Mouse (Mus musculus): Measurements from ENCODE around the gene 5730522E02Rik. TPM values are rescaled to one million over a fixed set of nuclear protein-coding genes. Genes with fewer than 3 reads are reported as not detected.

5730522E02Rik gene
- polyA plus RNA-seq, 1 experiment, result not detected

DNA sequence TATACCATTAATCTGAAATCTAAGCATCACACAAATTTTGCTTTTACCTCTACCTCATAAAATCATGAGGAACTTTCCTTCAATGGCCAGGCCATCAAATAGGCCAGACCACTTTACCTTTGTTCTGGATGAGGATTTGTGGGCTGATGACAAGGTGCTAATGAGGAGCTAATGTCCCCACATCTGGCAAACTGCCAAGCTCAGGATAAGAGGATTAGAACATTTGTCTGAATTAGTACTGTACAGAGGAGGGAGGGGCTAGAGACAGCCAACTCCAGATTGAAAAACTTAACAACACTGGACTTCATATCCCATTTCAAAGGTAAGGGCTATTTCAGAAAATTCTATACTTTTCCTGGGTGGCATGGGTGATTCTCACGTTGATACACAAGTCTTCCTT is 101.9 kb downstream of the 5730522E02Rik start:
- no peaks in the 10 kb centered on the region for H3K27me3 ChIP-seq (ENCODE audit: control insufficient read depth, insufficient read depth, insufficient read length)
- no peak overlapping the region for H3K4me2 ChIP-seq (ENCODE audit: low read depth)
- H3K36me3 ChIP-seq (ENCODE audit: control insufficient read depth, insufficient read depth), result no peaks in the 10 kb centered on the region
- no peak overlapping the region for H3ac ChIP-seq (ENCODE audit: control insufficient read depth, insufficient read length)
- H3K79me2 ChIP-seq (ENCODE audit: control insufficient read depth, insufficient read depth), result no peaks in the 10 kb centered on the region
- no peak overlapping the region for H3K4me3 ChIP-seq
- no peak for TF ChIP-seq REST (IDR thresholded peaks at IDR 0.05; ENCODE audit: insufficient read depth, insufficient read length)
- no peak for TF ChIP-seq TCF12 (IDR thresholded peaks at IDR 0.05; ENCODE audit: insufficient read depth, poor library complexity, severe bottlenecking)
- TF ChIP-seq CEBPB (IDR thresholded peaks at IDR 0.05; ENCODE audit: insufficient read depth, poor library complexity, severe bottlenecking), result no peak
- no peak for TF ChIP-seq POLR2AphosphoS2 (IDR thresholded peaks at IDR 0.05; ENCODE audit: insufficient read length, low read depth)
- TF ChIP-seq E2F4 (IDR thresholded peaks at IDR 0.05; ENCODE audit: insufficient read depth), result no peak
- TF ChIP-seq TCF3 (IDR thresholded peaks at IDR 0.05; ENCODE audit: insufficient read length, low read depth), result no peak
- TF ChIP-seq SRF (IDR thresholded peaks at IDR 0.05; ENCODE audit: control insufficient read depth, insufficient read length, low read depth), result no peak
- no peak for TF ChIP-seq MYOD1 (IDR thresholded peaks at IDR 0.05; ENCODE audit: control insufficient read depth in 1 of 3, insufficient read length in 2 of 3, low read depth in 2 of 3)
- TF ChIP-seq MYOG (IDR thresholded peaks at IDR 0.05; ENCODE audit: control insufficient read depth in 1 of 3, insufficient read depth in 1 of 3, insufficient read length in 2 of 3, low read depth in 2 of 3), result no peak
- no peak for TF ChIP-seq USF1 (IDR thresholded peaks at IDR 0.05; ENCODE audit: low read depth)
- TF ChIP-seq MAX (IDR thresholded peaks at IDR 0.05; ENCODE audit: low read depth), result no peak

DNA sequence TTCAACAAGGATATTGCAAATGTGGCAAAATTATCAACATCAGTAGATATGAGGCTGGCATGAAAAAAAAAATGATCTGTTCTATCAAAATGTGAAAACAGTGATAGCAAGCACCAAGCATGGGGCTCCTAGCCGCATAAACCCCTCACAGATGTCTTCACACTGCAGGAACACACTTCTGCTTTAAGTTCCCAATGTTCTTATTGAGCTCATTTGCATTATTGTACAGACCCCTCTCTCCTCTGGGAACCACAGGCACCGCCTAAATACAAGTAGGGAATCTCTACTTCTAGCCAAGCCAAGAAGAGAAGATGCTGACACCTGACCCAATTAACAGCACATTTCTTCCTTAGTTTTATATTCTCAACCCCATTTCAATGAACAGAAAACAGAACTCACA is 105.9 kb downstream of the 5730522E02Rik start:
- H3K4me2 ChIP-seq (ENCODE audit: low read depth), result no peak overlapping the region
- no peak overlapping the region for H3K4me3 ChIP-seq
- TF ChIP-seq E2F4 (IDR thresholded peaks at IDR 0.05; ENCODE audit: insufficient read depth) (no peak), POLR2A (IDR thresholded peaks at IDR 0.05; ENCODE audit: insufficient read length, low read depth) (no peak), TCF12 (IDR thresholded peaks at IDR 0.05; ENCODE audit: insufficient read depth, poor library complexity, severe bottlenecking) (no peak), REST (IDR thresholded peaks at IDR 0.05; ENCODE audit: insufficient read depth, insufficient read length) (no peak), TCF3 (IDR thresholded peaks at IDR 0.05; ENCODE audit: insufficient read length, low read depth) (no peak), CEBPB (IDR thresholded peaks at IDR 0.05; ENCODE audit: insufficient read depth, poor library complexity, severe bottlenecking) (no peak)

DNA sequence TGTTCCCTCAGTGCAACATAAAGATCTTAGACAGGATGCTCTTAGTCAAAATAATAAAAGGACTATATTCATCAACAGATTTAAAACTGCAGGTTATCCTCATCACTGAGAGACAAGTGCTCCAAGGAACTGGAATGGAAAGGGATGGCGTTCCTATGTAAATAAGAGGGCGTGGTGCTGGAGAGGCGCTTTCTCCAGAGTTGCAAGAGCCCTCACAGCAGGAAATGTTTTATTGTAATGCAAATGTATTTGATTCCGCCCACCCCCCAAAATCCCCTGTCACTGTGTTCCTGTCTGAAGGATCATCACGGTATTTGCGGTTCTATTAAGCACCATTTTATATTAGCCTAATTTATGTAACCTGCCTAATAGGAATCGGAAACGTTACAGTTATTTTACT is 106.9 kb downstream of the 5730522E02Rik start:
- Histone ChIP-seq H3K36me3 (ENCODE audit: control insufficient read depth, insufficient read depth) (no peaks in the 10 kb centered on the region), H3ac (ENCODE audit: control insufficient read depth, insufficient read length) (no peak overlapping the region), H3K27me3 (ENCODE audit: control insufficient read depth, insufficient read depth, insufficient read length) (no peaks in the 10 kb centered on the region), H3K79me2 (ENCODE audit: control insufficient read depth, insufficient read depth) (no peaks in the 10 kb centered on the region), H3K4me3 (no peak overlapping the region), H3K4me2 (ENCODE audit: low read depth) (no peak overlapping the region)
- no peak for TF ChIP-seq MAX (IDR thresholded peaks at IDR 0.05; ENCODE audit: low read depth)
- no peak for TF ChIP-seq POLR2A (IDR thresholded peaks at IDR 0.05; ENCODE audit: insufficient read length, low read depth)
- no peak for TF ChIP-seq SRF (IDR thresholded peaks at IDR 0.05; ENCODE audit: control insufficient read depth, insufficient read length, low read depth)
- no peak for TF ChIP-seq E2F4 (IDR thresholded peaks at IDR 0.05; ENCODE audit: insufficient read depth)
- TF ChIP-seq MYOD1 (IDR thresholded peaks at IDR 0.05; ENCODE audit: control insufficient read depth in 1 of 3, insufficient read length in 2 of 3, low read depth in 2 of 3), result no peak
- TF ChIP-seq TCF3 (IDR thresholded peaks at IDR 0.05; ENCODE audit: insufficient read length, low read depth), result no peak
- no peak for TF ChIP-seq CEBPB (IDR thresholded peaks at IDR 0.05; ENCODE audit: insufficient read depth, poor library complexity, severe bottlenecking)
- TF ChIP-seq POLR2AphosphoS2 (IDR thresholded peaks at IDR 0.05; ENCODE audit: insufficient read length, low read depth), result no peak

More for the DNA sequence above, 105.9 kb downstream of the 5730522E02Rik start:
- Histone ChIP-seq H3K36me3 (ENCODE audit: control insufficient read depth, insufficient read depth) (no peaks in the 10 kb centered on the region), H3K27me3 (ENCODE audit: control insufficient read depth, insufficient read depth, insufficient read length) (no peaks in the 10 kb centered on the region), H3K79me2 (ENCODE audit: control insufficient read depth, insufficient read depth) (no peaks in the 10 kb centered on the region), H3ac (ENCODE audit: control insufficient read depth, insufficient read length) (no peak overlapping the region)

DNA sequence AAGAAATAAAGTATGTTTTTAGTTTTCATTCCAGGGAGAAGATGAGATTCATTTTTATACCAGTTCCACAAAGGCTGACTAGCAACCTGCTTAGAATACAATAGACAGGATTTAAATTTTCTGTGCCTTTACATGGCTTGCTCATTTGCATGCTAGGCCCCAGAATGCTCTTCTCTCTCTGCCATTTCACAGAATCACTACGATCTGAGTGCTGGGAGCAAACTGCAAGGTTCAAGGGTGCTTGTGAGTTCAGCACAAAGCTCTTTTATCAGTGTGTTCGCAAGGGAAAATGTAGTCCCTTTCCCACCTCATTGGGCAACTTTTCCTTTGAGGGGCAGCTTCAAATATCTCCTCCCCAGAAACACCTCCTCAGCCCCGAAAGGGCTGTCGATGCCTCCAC is 107.7 kb downstream of the 5730522E02Rik start:
- Histone ChIP-seq H3K4me2 (ENCODE audit: low read depth) (no peak overlapping the region), H3K27me3 (ENCODE audit: control insufficient read depth, insufficient read depth, insufficient read length) (no peaks in the 10 kb centered on the region), H3K36me3 (ENCODE audit: control insufficient read depth, insufficient read depth) (no peaks in the 10 kb centered on the region), H3K4me3 (no peak overlapping the region), H3K79me2 (ENCODE audit: control insufficient read depth, insufficient read depth) (no peaks in the 10 kb centered on the region), H3ac (ENCODE audit: control insufficient read depth, insufficient read length) (no peak overlapping the region)
- no peak for TF ChIP-seq USF1 (IDR thresholded peaks at IDR 0.05; ENCODE audit: low read depth)
- TF ChIP-seq MAX (IDR thresholded peaks at IDR 0.05; ENCODE audit: low read depth), result no peak

DNA sequence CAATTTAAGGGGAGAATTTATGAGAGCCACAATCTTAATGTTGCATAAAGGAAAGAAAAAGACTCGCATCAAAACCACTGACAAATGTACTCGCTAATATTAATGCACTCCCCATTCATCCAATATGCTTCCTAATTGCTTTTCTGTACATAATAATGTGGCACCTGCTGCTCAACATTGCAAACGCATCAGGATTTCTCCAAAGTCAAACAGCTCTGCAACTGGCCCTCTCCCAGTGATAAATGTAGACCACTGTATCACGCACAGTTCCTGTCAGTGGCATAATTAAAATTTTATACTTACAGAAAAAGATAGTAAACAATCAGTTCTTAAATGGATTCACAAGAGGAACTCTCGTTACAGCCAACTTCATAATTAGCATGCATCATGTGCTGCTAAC is 110.5 kb downstream of the 5730522E02Rik start:
- Histone ChIP-seq H3K4me3 (no peak overlapping the region), H3K4me2 (ENCODE audit: low read depth) (no peak overlapping the region), H3ac (ENCODE audit: control insufficient read depth, insufficient read length) (no peak overlapping the region), H3K27me3 (ENCODE audit: control insufficient read depth, insufficient read depth, insufficient read length) (no peaks in the 10 kb centered on the region), H3K79me2 (ENCODE audit: control insufficient read depth, insufficient read depth) (no peaks in the 10 kb centered on the region), H3K36me3 (ENCODE audit: control insufficient read depth, insufficient read depth) (no peaks in the 10 kb centered on the region)
- TF ChIP-seq POLR2AphosphoS2 (IDR thresholded peaks at IDR 0.05; ENCODE audit: insufficient read length, low read depth), result no peak
- no peak for TF ChIP-seq MYOG (IDR thresholded peaks at IDR 0.05; ENCODE audit: control insufficient read depth in 1 of 3, insufficient read depth in 1 of 3, insufficient read length in 2 of 3, low read depth in 2 of 3)
- TF ChIP-seq TCF12 (IDR thresholded peaks at IDR 0.05; ENCODE audit: insufficient read depth, poor library complexity, severe bottlenecking), result no peak
- no peak for TF ChIP-seq SRF (IDR thresholded peaks at IDR 0.05; ENCODE audit: control insufficient read depth, insufficient read length, low read depth)
- no peak for TF ChIP-seq TCF3 (IDR thresholded peaks at IDR 0.05; ENCODE audit: insufficient read length, low read depth)
- TF ChIP-seq REST (IDR thresholded peaks at IDR 0.05; ENCODE audit: insufficient read depth, insufficient read length), result no peak

All from myocyte (in vitro differentiated cells).